Mouse (Mus musculus) embryo, embryonic 11 days (tissue): ENCODE measurements at regions not wholly inside any gene's neighbourhood (a gene's known extent, or its start where the extent isn't known, plus 50 kb on each side); places are given as distances from the start of the nearest gene placed in this dataset.

Source experiments
- DNase-seq: peaks from one replicate; pipeline ENCODE4 v3.0.0-alpha.2; 2015

- no peak for DNase-seq
Measured at GRCm38 (mm10) chr13:30085446-30085845, 50.8 kb upstream of the Mboat1 start.

- peak; percentile 93 for DNase-seq
Measured at GRCm38 (mm10) chr13:30085005-30085404, 51.3 kb upstream of the Mboat1 start.

GRCm38 (mm10) chr13:30084386-30084785 lies 51.9 kb upstream of the Mboat1 start:
- no peak for DNase-seq

GRCm38 (mm10) chr13:30083949-30084348 lies 52.3 kb upstream of the Mboat1 start:
- DNase-seq, result no peak

- DNase-seq, result peak; percentile 26
Measured at GRCm38 (mm10) chr13:30082761-30083160, 53.5 kb upstream of the Mboat1 start.

- DNase-seq, result no peak
Measured at GRCm38 (mm10) chr13:30080705-30081474, 55.4 kb upstream of the Mboat1 start.

GRCm38 (mm10) chr13:30074517-30075064 lies 61.7 kb upstream of the Mboat1 start:
- no peak for DNase-seq

GRCm38 (mm10) chr13:30074069-30074468 lies 62.2 kb upstream of the Mboat1 start:
- no peak for DNase-seq

GRCm38 (mm10) chr13:30069397-30069796 lies 66.9 kb upstream of the Mboat1 start:
- DNase-seq, result no peak

GRCm38 (mm10) chr13:30067581-30068375 lies 68.5 kb upstream of the Mboat1 start:
- DNase-seq, result no peak

GRCm38 (mm10) chr13:30065520-30065919 lies 70.8 kb upstream of the Mboat1 start:
- DNase-seq, result no peak

GRCm38 (mm10) chr13:30063741-30064140 lies 72.5 kb upstream of the Mboat1 start:
- DNase-seq, result no peak

- DNase-seq, result no peak
Measured at GRCm38 (mm10) chr13:30062285-30062684, 74.0 kb upstream of the Mboat1 start.

GRCm38 (mm10) chr13:30055141-30055645 lies 69.3 kb upstream of the E2f3 start:
- no peak for DNase-seq

- DNase-seq, result peak; percentile 58
Measured at GRCm38 (mm10) chr13:30051891-30052550, 66.2 kb upstream of the E2f3 start.

GRCm38 (mm10) chr13:30050745-30051508 lies 65.1 kb upstream of the E2f3 start:
- no peak for DNase-seq

GRCm38 (mm10) chr13:30048260-30048859 lies 62.5 kb upstream of the E2f3 start:
- DNase-seq, result no peak

GRCm38 (mm10) chr13:30046504-30047169 lies 60.8 kb upstream of the E2f3 start:
- no peak for DNase-seq

GRCm38 (mm10) chr13:30046061-30046460 lies 60.2 kb upstream of the E2f3 start:
- no peak for DNase-seq

GRCm38 (mm10) chr13:30045225-30045624 lies 59.4 kb upstream of the E2f3 start:
- DNase-seq, result no peak

- DNase-seq, result no peak
Measured at GRCm38 (mm10) chr13:30044790-30045189, 58.9 kb upstream of the E2f3 start.
